Mouse (Mus musculus): ENCODE data around the gene Ppa2. TPM values are rescaled to one million over a fixed set of nuclear protein-coding genes. Genes with fewer than 3 reads are reported as not detected.

Gene Ppa2
- total RNA-seq (2014; fragmentation: Nextera tagmentation) (38.1 and 40.6 TPM in 2 replicates), total RNA-seq (2017) (115 and 145 TPM in 2 replicates), polyA plus RNA-seq (2012) (67.3 and 67.8 TPM in 2 replicates)

DNA sequence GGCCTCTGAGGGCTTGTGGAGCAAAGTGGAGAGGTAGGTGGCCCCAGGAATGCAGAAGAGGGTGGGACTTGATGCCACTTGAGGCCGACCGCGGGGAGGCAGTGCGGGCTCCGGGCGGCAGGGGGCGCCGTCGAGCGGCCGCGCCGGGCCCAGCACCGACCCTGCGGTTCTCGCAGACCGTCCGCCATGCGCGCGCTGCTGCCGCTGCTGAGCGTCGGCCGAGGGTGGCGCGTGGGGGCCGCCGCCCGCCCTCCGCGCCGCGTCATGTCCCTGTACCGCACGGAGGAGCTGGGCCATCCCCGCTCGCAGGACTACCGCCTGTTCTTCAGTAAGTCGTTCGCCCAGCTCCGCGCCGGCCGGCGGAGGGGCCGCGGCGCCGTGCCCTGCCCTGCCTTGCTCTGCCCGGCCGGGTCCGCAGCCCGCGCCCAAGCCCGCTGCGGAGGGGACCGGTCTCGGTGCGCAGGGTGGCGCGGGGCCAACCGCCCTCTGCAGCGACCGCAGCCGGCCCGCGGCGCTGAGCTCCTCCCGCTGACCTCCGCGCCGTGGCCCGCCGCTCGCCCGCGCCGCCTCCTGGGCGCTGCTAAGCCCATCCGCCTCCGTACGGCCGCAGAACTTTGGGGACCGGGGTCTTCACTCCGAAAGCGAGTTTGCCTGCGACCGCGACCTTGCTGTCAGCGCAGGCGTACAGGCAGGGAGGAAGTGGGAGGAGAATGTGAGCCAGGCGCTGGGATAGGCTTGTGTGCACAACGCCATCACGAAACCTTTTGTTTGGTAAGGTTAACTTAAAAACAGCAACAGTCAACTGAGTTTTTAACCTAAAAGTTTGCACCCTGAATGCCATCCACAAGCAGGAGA is at the start of gene Ppa2:
Ppa2 (plus strand) TSS at position 157 of the 855 bp plus-strand sequence.
- H3K9me3 ChIP-seq (replicated peaks) = no peaks in the 10 kb centered on the region
- peaks cover 26% of the 10 kb centered on the region for H3K36me3 ChIP-seq (replicated peaks)
- DNase-seq (ENCODE audit: low spot score) (peak; percentile 85), ATAC-seq (ENCODE audit: extremely low read depth, insufficient number of reproducible peaks, low FRiP score, poor library complexity, severe bottlenecking) (peak; percentile 90)
- peaks cover 2% of the 10 kb centered on the region; the same call in 1 of the 2 replicates for H3K27me3 ChIP-seq (ENCODE audit: insufficient read depth, low read length)
- TF ChIP-seq POLR2AphosphoS5 (IDR thresholded peaks at IDR 0.05; ENCODE audit: insufficient replicate concordance, low read depth, low read length) = no peak
- TF ChIP-seq GATA2 (IDR thresholded peaks at IDR 0.05; ENCODE audit: borderline replicate concordance, low read depth, low read length) = no peak
- peak; percentile 76 for TF ChIP-seq CTCF (IDR thresholded peaks at IDR 0.05; ENCODE audit: low read depth, low read length)
- H3K4me1 ChIP-seq (ENCODE audit: insufficient read depth, low read depth, low read length) = peaks cover 30% of the 10 kb centered on the region
- peak within 1 kb of the TSS; percentile 93 for H3K4me3 ChIP-seq (ENCODE audit: low read depth, low read length)

DNA sequence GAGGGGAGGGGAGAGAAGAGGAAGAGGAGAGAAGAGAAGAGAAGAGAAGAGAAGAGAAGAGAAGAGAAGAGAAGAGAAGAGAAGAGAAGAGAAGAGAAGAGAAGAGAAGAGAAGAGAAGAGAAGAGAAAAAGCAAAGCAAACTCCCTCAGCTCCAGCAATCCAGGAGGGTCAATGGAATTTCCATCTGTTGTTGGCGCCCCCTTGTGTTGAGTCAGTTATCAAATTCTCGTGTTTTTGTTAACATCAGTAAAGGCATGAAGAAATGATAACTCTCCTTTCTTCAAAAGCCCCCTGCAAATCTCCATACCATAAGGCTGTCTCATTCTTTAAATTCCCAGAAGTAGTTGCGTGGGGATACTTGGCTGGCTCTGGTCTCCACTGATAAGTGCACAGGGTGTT is 38.0 kb upstream of the Ppa2 start:
- H3K4me1 ChIP-seq (ENCODE audit: insufficient read depth, low read depth, low read length) = no peaks in the 10 kb centered on the region; the same call in 1 of the 2 replicates
- ATAC-seq (ENCODE audit: extremely low read depth, insufficient number of reproducible peaks, low FRiP score, poor library complexity, severe bottlenecking) = peak; percentile 54
- H3K9me3 ChIP-seq (replicated peaks) = no peaks in the 10 kb centered on the region
- no peak overlapping the region for H3K4me3 ChIP-seq (ENCODE audit: low read depth, low read length)
- peaks cover 4% of the 10 kb centered on the region; the same call in 1 of the 2 replicates for H3K27me3 ChIP-seq (ENCODE audit: insufficient read depth, low read length)
- TF ChIP-seq CTCF (IDR thresholded peaks at IDR 0.05; ENCODE audit: low read depth, low read length) (no peak), POLR2AphosphoS5 (IDR thresholded peaks at IDR 0.05; ENCODE audit: insufficient replicate concordance, low read depth, low read length) (no peak), TAL1 (conservative IDR thresholded peaks at IDR 0.05; ENCODE audit: low read depth, low read length) (no peak), GATA1 (IDR thresholded peaks at IDR 0.05; ENCODE audit: borderline replicate concordance, low read length) (no peak), GATA2 (IDR thresholded peaks at IDR 0.05; ENCODE audit: borderline replicate concordance, low read depth, low read length) (no peak)
- no peaks in the 10 kb centered on the region for H3K36me3 ChIP-seq (replicated peaks)
- DNase-seq (ENCODE audit: low spot score) = peak; percentile 52

DNA sequence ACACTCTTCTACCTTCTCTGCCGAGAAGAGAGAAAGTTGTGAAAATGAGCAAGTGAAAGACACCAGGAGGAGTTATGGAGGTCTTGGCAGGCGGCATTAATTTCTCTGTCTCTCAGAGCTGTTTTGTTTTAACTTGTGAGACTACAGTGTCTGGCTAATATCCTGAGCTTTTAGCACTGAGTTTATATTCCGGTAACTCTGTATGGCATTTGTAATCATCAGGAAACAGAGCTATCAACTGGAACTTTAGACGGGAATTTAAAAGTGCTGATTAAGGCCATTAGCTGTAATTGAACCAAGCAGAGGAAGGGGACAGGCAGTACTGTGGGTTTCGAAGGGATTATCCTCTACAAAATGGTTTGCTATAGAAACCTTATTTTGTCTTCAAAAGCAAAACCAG is 25.3 kb upstream of the Ppa2 start:
- H3K36me3 ChIP-seq (replicated peaks) = no peaks in the 10 kb centered on the region
- no peak for DNase-seq (ENCODE audit: low spot score)
- H3K4me3 ChIP-seq (ENCODE audit: low read depth, low read length) = no peak overlapping the region
- no peak for ATAC-seq (ENCODE audit: extremely low read depth, insufficient number of reproducible peaks, low FRiP score, poor library complexity, severe bottlenecking)
- no peaks in the 10 kb centered on the region for H3K4me1 ChIP-seq (ENCODE audit: insufficient read depth, low read depth, low read length)
- no peaks in the 10 kb centered on the region for H3K9me3 ChIP-seq (replicated peaks)
- H3K27me3 ChIP-seq (ENCODE audit: insufficient read depth, low read length) = peaks cover 11% of the 10 kb centered on the region; the same call in 1 of the 2 replicates
- no peak for TF ChIP-seq TAL1 (conservative IDR thresholded peaks at IDR 0.05; ENCODE audit: low read depth, low read length)
- TF ChIP-seq CTCF (IDR thresholded peaks at IDR 0.05; ENCODE audit: low read depth, low read length) = no peak
- no peak for TF ChIP-seq POLR2AphosphoS5 (IDR thresholded peaks at IDR 0.05; ENCODE audit: insufficient replicate concordance, low read depth, low read length)
- no peak for TF ChIP-seq GATA1 (IDR thresholded peaks at IDR 0.05; ENCODE audit: borderline replicate concordance, low read length)
- no peak for TF ChIP-seq GATA2 (IDR thresholded peaks at IDR 0.05; ENCODE audit: borderline replicate concordance, low read depth, low read length)

DNA sequence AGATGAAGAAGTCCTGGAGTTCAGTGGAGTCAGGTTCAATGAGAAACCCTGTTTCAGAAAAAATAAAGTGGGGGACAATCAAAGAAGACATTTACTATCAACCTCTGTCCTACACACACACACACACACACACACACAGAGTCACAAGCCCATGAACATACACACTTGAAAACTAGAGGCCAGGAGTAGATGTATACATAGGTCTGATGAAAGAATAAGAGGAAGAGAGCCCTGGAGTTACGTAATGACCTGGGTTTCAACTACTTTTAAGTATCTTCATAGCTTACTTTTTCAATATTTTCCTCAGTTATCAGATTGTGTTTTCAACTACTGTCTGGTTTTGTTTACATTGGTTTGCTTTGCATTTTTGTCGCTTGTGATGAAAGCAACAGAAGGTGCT is 21.1 kb upstream of the Ppa2 start:
- no peak for ATAC-seq (ENCODE audit: extremely low read depth, insufficient number of reproducible peaks, low FRiP score, poor library complexity, severe bottlenecking)

DNA sequence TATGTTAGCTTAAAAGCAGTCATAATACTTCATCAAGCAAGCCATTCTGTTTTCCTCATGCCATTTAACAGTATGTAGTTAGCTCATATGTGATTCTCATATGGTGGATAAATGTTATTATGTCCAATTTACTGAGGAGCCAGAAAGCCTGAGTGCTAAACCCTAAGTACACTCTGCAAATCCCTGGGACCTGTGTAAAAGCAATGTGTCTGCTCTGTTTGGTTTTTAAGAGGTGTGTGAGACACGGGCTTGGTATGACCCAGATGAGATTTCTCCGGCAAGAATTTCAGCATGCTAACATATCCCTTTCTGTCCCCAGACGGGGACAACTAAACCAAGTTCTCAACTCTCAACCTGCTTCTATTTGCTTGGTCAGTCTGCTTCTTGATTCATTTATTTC is 5.6 kb upstream of the Ppa2 start:
- H3K9me3 ChIP-seq (replicated peaks) = no peaks in the 10 kb centered on the region
- TF ChIP-seq TAL1 (conservative IDR thresholded peaks at IDR 0.05; ENCODE audit: low read depth, low read length) (no peak), CTCF (IDR thresholded peaks at IDR 0.05; ENCODE audit: low read depth, low read length) (no peak), POLR2AphosphoS5 (IDR thresholded peaks at IDR 0.05; ENCODE audit: insufficient replicate concordance, low read depth, low read length) (no peak), GATA2 (IDR thresholded peaks at IDR 0.05; ENCODE audit: borderline replicate concordance, low read depth, low read length) (no peak), GATA1 (IDR thresholded peaks at IDR 0.05; ENCODE audit: borderline replicate concordance, low read length) (no peak)

More for the DNA sequence above, 21.1 kb upstream of the Ppa2 start:
- TF ChIP-seq TAL1 (conservative IDR thresholded peaks at IDR 0.05; ENCODE audit: low read depth, low read length) (no peak), GATA1 (IDR thresholded peaks at IDR 0.05; ENCODE audit: borderline replicate concordance, low read length) (no peak), GATA2 (IDR thresholded peaks at IDR 0.05; ENCODE audit: borderline replicate concordance, low read depth, low read length) (no peak), POLR2AphosphoS5 (IDR thresholded peaks at IDR 0.05; ENCODE audit: insufficient replicate concordance, low read depth, low read length) (no peak), CTCF (IDR thresholded peaks at IDR 0.05; ENCODE audit: low read depth, low read length) (no peak)
- Histone ChIP-seq H3K27me3 (ENCODE audit: insufficient read depth, low read length) (peaks cover 3% of the 10 kb centered on the region; the same call in 1 of the 2 replicates), H3K36me3 (replicated peaks) (no peaks in the 10 kb centered on the region), H3K4me3 (ENCODE audit: low read depth, low read length) (no peak overlapping the region), H3K4me1 (ENCODE audit: insufficient read depth, low read depth, low read length) (no peaks in the 10 kb centered on the region), H3K9me3 (replicated peaks) (no peaks in the 10 kb centered on the region)
- DNase-seq (ENCODE audit: low spot score) = no peak

DNA sequence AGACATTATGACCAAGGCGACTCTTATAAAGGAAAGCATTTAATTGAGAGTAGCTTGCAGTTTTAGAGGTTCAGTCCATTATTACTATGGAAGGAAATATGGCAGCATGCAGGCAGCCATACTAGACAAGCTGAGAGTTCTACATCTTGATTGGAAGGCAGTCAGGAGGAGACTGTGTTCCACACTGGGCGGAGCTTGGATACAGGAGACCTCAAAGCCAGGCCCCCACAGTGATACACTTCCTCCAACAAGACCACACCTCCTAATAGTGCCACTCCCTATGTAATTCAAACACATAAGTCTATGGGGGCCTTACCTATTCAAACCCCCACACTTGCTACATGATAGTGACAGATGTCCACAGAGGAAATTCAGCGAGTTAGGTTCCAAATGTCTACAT is 1.5 kb upstream of the Ppa2 start:
- TF ChIP-seq GATA1 (IDR thresholded peaks at IDR 0.05; ENCODE audit: borderline replicate concordance, low read length) (no peak), TAL1 (conservative IDR thresholded peaks at IDR 0.05; ENCODE audit: low read depth, low read length) (no peak), CTCF (IDR thresholded peaks at IDR 0.05; ENCODE audit: low read depth, low read length) (no peak), POLR2AphosphoS5 (IDR thresholded peaks at IDR 0.05; ENCODE audit: insufficient replicate concordance, low read depth, low read length) (no peak), GATA2 (IDR thresholded peaks at IDR 0.05; ENCODE audit: borderline replicate concordance, low read depth, low read length) (no peak)
- Histone ChIP-seq H3K9me3 (replicated peaks) (no peaks in the 10 kb centered on the region), H3K4me3 (ENCODE audit: low read depth, low read length) (no peak overlapping the region), H3K36me3 (replicated peaks) (peaks cover 20% of the 10 kb centered on the region), H3K4me1 (ENCODE audit: insufficient read depth, low read depth, low read length) (peaks cover 19% of the 10 kb centered on the region), H3K27me3 (ENCODE audit: insufficient read depth, low read length) (peaks cover 2% of the 10 kb centered on the region; the same call in 1 of the 2 replicates)
- DNase-seq (ENCODE audit: low spot score) (no peak), ATAC-seq (ENCODE audit: extremely low read depth, insufficient number of reproducible peaks, low FRiP score, poor library complexity, severe bottlenecking) (no peak)

More for the DNA sequence above, 5.6 kb upstream of the Ppa2 start:
- ATAC-seq (ENCODE audit: extremely low read depth, insufficient number of reproducible peaks, low FRiP score, poor library complexity, severe bottlenecking) = no peak
- Histone ChIP-seq H3K36me3 (replicated peaks) (peaks cover 2% of the 10 kb centered on the region), H3K4me3 (ENCODE audit: low read depth, low read length) (no peak overlapping the region), H3K27me3 (ENCODE audit: insufficient read depth, low read length) (peaks cover 2% of the 10 kb centered on the region; the same call in 1 of the 2 replicates), H3K4me1 (ENCODE audit: insufficient read depth, low read depth, low read length) (no peaks in the 10 kb centered on the region; the same call in 1 of the 2 replicates)
- DNase-seq (ENCODE audit: low spot score) = no peak

Data from G1E (cell line).